Mouse (Mus musculus) liver, postnatal 0 days (tissue): ENCODE results near the gene Sh2b3. TPM values are rescaled to one million over a fixed set of nuclear protein-coding genes. Genes with fewer than 3 reads are reported as not detected.

Experiments used
- ATAC-seq: fragments of 200-750 bp; cut with Nextera tagmentation; 2 replicates; pipeline ENCODE4 v1.8.0; 2017; ENCODE audit warnings: mild to moderate bottlenecking, moderate library complexity
- DNase-seq: peaks from one replicate; pipeline ENCODE4 v3.0.0-alpha.2; 2016
- H3K27ac ChIP-seq: fragments of 300-500 bp; sonication (generic); 2 replicates; pipeline ENCODE4 v1.5.1; 2014; ENCODE audit warnings: antibody characterized with exemption, moderate library complexity, mild to moderate bottlenecking, low read depth
- H3K27me3 ChIP-seq: fragments of 300-500 bp; sonication (generic); 2 replicates; pipeline ENCODE4 v1.6.1; 2014; ENCODE audit warnings: low read length, control low read depth, mixed read lengths; ENCODE audit not compliant: insufficient read depth
- H3K36me3 ChIP-seq: fragments of 300-500 bp; sonication (generic); replicated peaks from 2 replicates; pipeline ENCODE4 v1.6.1; 2014; ENCODE audit warnings: mild to moderate bottlenecking, control low read depth, low read length, moderate library complexity, mixed read lengths; ENCODE audit not compliant: insufficient read depth
- H3K4me1 ChIP-seq: fragments of 300-500 bp; sonication (generic); 2 replicates; pipeline ENCODE4 v1.6.1; 2014; ENCODE audit warnings: antibody characterized with exemption, mild to moderate bottlenecking, control low read depth; ENCODE audit not compliant: insufficient read depth
- H3K4me2 ChIP-seq: fragments of 300-500 bp; sonication (generic); 2 replicates; pipeline ENCODE4 v1.6.1; 2014; ENCODE audit warnings: low read depth, mild to moderate bottlenecking, low read length, moderate library complexity, mixed read lengths
- H3K4me3 ChIP-seq: fragments of 300-500 bp; sonication (generic); 2 replicates; pipeline ENCODE4 v1.5.1; 2014; ENCODE audit warnings: low read depth, low read length
- H3K9ac ChIP-seq: fragments of 300-500 bp; sonication (generic); replicated peaks from 2 replicates; pipeline ENCODE4 v1.6.1; 2014; ENCODE audit warnings: mild to moderate bottlenecking, moderate library complexity
- H3K9me3 ChIP-seq: fragments of 300-500 bp; sonication (generic); 2 replicates; pipeline ENCODE4 v1.6.1; 2016; ENCODE audit warnings: mild to moderate bottlenecking, control low read depth, low read length, mixed read lengths
- CTCF ChIP-seq: sonication (generic); IDR thresholded peaks from 2 replicates; pipeline ENCODE4 v1.5.1; 2016; ENCODE audit warnings: antibody characterized with exemption, low read depth
- EP300 ChIP-seq: IDR thresholded peaks from 2 replicates; pipeline ENCODE4 v1.6.1; 2016; ENCODE audit warnings: antibody characterized with exemption, low read depth, mild to moderate bottlenecking
- WGBS: fragments of 180-500 bp; shearing (Covaris S2); extraction: QIAGEN DNeasy Blood & Tissue Kit; methylation state at CpG from one replicate; pipeline ENCODE4 v1.1.7; 2014; ENCODE audit not compliant: insufficient replicate concordance; 5-methylcytosine and 5-hydroxymethylcytosine counted together
- microRNA-seq: library from miRNA; unstranded; fragments of <30 nt; microRNA quantifications from one replicate; pipeline ENCODE4, GENCODE M21; 2016
- polyA plus RNA-seq: library from polyadenylated mRNA; unstranded; fragments of >200 nt; fragmentation: Nextera tagmentation; extraction: Ambion mirVana; gene quantifications from 2 replicates; pipeline ENCODE4 v1.2.1, GENCODE M21; 2015

Sh2b3 gene
- polyA plus RNA-seq, 1 experiment from 2014 or later: 9.0 TPM

DNA sequence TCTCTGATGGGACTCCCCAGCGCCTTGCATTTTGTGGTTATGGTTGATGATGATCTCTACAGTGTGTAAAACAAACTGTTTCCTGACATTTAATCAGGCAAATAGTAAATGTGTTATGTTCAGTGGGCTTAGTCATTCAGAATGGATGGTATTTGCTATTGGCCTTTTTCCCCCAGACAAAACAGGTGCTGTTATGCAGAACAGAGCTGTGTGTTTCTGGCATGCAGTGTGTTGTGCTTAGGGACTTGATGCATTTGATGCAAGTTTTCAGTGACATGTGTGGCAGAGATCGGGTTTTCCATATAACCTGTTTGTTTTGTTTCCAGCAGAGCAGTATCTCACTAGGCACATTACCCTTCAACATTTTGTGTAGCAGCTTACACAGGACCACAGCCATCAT, 69.9 kb downstream of the Sh2b3 start:
- 83% methylated on average over 2 of the region's 2 CpGs for WGBS
- DNase-seq (no peak), ATAC-seq (no peak)
- no peaks in the 10 kb centered on the region for H3K4me1 ChIP-seq
- H3K27ac ChIP-seq: no peak overlapping the region
- TF ChIP-seq EP300 (no peak), CTCF (no peak)
- no peak overlapping the region for H3K9ac ChIP-seq
- H3K9me3 ChIP-seq: no peaks in the 10 kb centered on the region
- H3K4me3 ChIP-seq: no peak overlapping the region
- peaks cover 14% of the 10 kb centered on the region for H3K36me3 ChIP-seq
- no peak overlapping the region for H3K4me2 ChIP-seq
- no peaks in the 10 kb centered on the region for H3K27me3 ChIP-seq

- ATAC-seq (no peak), DNase-seq (no peak)
- no peaks in the 10 kb centered on the region for H3K9me3 ChIP-seq
- H3K9ac ChIP-seq: no peak overlapping the region
- H3K4me1 ChIP-seq: no peaks in the 10 kb centered on the region
- no peak overlapping the region for H3K27ac ChIP-seq
- peaks cover 12% of the 10 kb centered on the region; the same call in 1 of the 2 replicates for H3K36me3 ChIP-seq
- peak; percentile 44 for TF ChIP-seq CTCF
- no peak for TF ChIP-seq EP300
- 85% methylated on average over 4 of the region's 4 CpGs for WGBS
- no peaks in the 10 kb centered on the region for H3K27me3 ChIP-seq
- H3K4me3 ChIP-seq: no peak overlapping the region
- no peak overlapping the region for H3K4me2 ChIP-seq
Measured at GRCm38 (mm10) chr5:121766038-121766773, 71.2 kb downstream of the Sh2b3 start.

Small RNA genes within 50 kb of the gene (microRNA-seq; reads per million reads assigned to microRNA genes)
- gene Mir7031: 1.2 reads per million

Other genes starting within 250 kb of the Sh2b3 start
- gene Aldh2, start 243.8 kb downstream of the Sh2b3 start, polyA plus RNA-seq: 395 and 411 TPM in 2 replicates
- 1.6 and 2.1 TPM in 2 replicates for gene Acad12, start 218.7 kb downstream of the Sh2b3 start, polyA plus RNA-seq
- gene Acad10, start 177.1 kb downstream of the Sh2b3 start, polyA plus RNA-seq: 5.9 and 6.5 TPM in 2 replicates
- 37.9 and 41.0 TPM in 2 replicates for gene Brap, start 177.1 kb downstream of the Sh2b3 start, polyA plus RNA-seq
- 31.6 and 42.8 TPM in 2 replicates for gene Atxn2, start 126.3 kb downstream of the Sh2b3 start, polyA plus RNA-seq
- gene Pheta1, start 11.3 kb upstream of the Sh2b3 start, polyA plus RNA-seq: 4.8 and 5.7 TPM in 2 replicates
- gene Cux2, start 212.5 kb upstream of the Sh2b3 start, polyA plus RNA-seq: 3.5 and 3.6 TPM in 2 replicates